Mouse (Mus musculus) monocyte, adult 5-6 weeks (primary cell): ENCODE results near the gene Gm20425. TPM values are rescaled to one million over a fixed set of nuclear protein-coding genes. Genes with fewer than 3 reads are reported as not detected.
A peak's percentile ranks its signal among the peaks of the same experiment; 100 is the strongest.
"Not testable (repeated sequence)": the region's sequence is repeated elsewhere in the genome, so short reads cannot be mapped to it uniquely, and the experiment has no call there.

Source experiments
- ATAC-seq: fragments of 153-309, 156-312 bp; replicated peaks from 2 replicates; pipeline ENCODE4 v1.8.0; 2017; ENCODE audit warnings: mild to moderate bottlenecking; ENCODE audit not compliant: low TSS enrichment, insufficient number of reproducible peaks, severe bottlenecking, poor library complexity, low FRiP score
- total RNA-seq: library from RNA; stranded (forward); fragments of 200-1000, 200-491, 200-594 nt; gene quantifications from 3 replicates; pipeline ENCODE4 v1.2.3, GENCODE M21; 2017

The Gm20425 gene
- total RNA-seq, 1 experiment from 2014 or later = not detected

GRCm38 (mm10) chr9:103174771-103175519 lies 55.2 kb downstream of the Gm20425 start:
- ATAC-seq = 0 out of 2 replicates have a peak, but pooled peaks have one; percentile 16

GRCm38 (mm10) chr9:103168771-103169170 lies 61.3 kb downstream of the Gm20425 start:
- no peak for ATAC-seq

- no peak for ATAC-seq
These were observed 62.1 kb downstream of the Gm20425 start for GRCm38 (mm10) chr9:103168046-103168445.

GRCm38 (mm10) chr9:103163806-103164205 lies 66.3 kb downstream of the Gm20425 start:
- ATAC-seq = no peak

GRCm38 (mm10) chr9:103155158-103155557 lies 74.9 kb downstream of the Gm20425 start:
- not testable (repeated sequence) for ATAC-seq

- ATAC-seq = no peak
These were observed 75.5 kb downstream of the Gm20425 start for GRCm38 (mm10) chr9:103154568-103154967.

GRCm38 (mm10) chr9:103153286-103153685 lies 76.8 kb downstream of the Gm20425 start:
- ATAC-seq = no peak

- ATAC-seq = no peak
These were observed 80.9 kb downstream of the Gm20425 start for GRCm38 (mm10) chr9:103149074-103149799.

GRCm38 (mm10) chr9:103147103-103147502 lies 83.0 kb downstream of the Gm20425 start:
- ATAC-seq = no peak

- no peak for ATAC-seq
These were observed 83.4 kb downstream of the Gm20425 start for GRCm38 (mm10) chr9:103146703-103147102.

- ATAC-seq = no peak
These were observed 83.8 kb downstream of the Gm20425 start for GRCm38 (mm10) chr9:103146257-103146656.

GRCm38 (mm10) chr9:103145351-103145750 lies 84.8 kb downstream of the Gm20425 start:
- no peak for ATAC-seq

GRCm38 (mm10) chr9:103143881-103144280 lies 86.2 kb downstream of the Gm20425 start:
- no peak for ATAC-seq

GRCm38 (mm10) chr9:103141266-103141665 lies 88.8 kb downstream of the Gm20425 start:
- no peak for ATAC-seq

- no peak for ATAC-seq
These were observed 89.7 kb downstream of the Gm20425 start for GRCm38 (mm10) chr9:103140384-103140783.

Other genes with a start within 250 kb of the Gm20425 start
- not detected in 3 replicates for gene Slco2a1, start 241.6 kb downstream of the Gm20425 start, total RNA-seq
- gene Rab6b, start 118.5 kb downstream of the Gm20425 start, total RNA-seq = 0.48 to 6.9 TPM (median 4.3 TPM) in 3 replicates
- gene Srprb, start 28.2 kb downstream of the Gm20425 start, total RNA-seq = 14.5 to 18.0 TPM (median 14.6 TPM) in 3 replicates
- gene Trf, start 137 bp upstream of the Gm20425 start, total RNA-seq = 160 to 219 TPM (median 198 TPM) in 3 replicates
- 3.5 TPM in 1 of 3 replicates, not detected in the others for gene 1300017J02Rik, start 74.8 kb upstream of the Gm20425 start, total RNA-seq
- 71.1 to 109 TPM (median 75.5 TPM) in 3 replicates for gene Topbp1, start 74.9 kb upstream of the Gm20425 start, total RNA-seq
- gene Cdv3, start 135.5 kb upstream of the Gm20425 start, total RNA-seq = 141 to 176 TPM (median 159 TPM) in 3 replicates